Mouse (Mus musculus) ES-E14 (cell line): Measurements from ENCODE around the gene Gm9573. TPM values are rescaled to one million over a fixed set of nuclear protein-coding genes. Genes with fewer than 3 reads are reported as not detected.

ENCODE experiments used
- DNase-seq: peaks from one replicate; pipeline ENCODE4 v3.0.0-alpha.2; 2013; ENCODE audit warnings: low read depth, low spot score
- H3K27ac ChIP-seq: 2 replicates; pipeline ENCODE4 v1.5.1; 2012; ENCODE audit warnings: low read depth, mild to moderate bottlenecking, low read length, moderate library complexity, mixed read lengths; ENCODE audit not compliant: poor library complexity, insufficient read depth, severe bottlenecking
- H3K36me3 ChIP-seq: 2 replicates; pipeline ENCODE4 v1.6.1; 2012; ENCODE audit warnings: mild to moderate bottlenecking, low read length, moderate library complexity, mixed read lengths; ENCODE audit not compliant: control insufficient read depth, poor library complexity, insufficient read depth, severe bottlenecking
- H3K4me1 ChIP-seq, 2 experiments: fragments of 150-350 bp in 1 of 2; sonication (generic) in 1 of 2; 2 replicates each; pipeline ENCODE4 v1.6.1; 2012; ENCODE audit warnings: low read length in 2 of 2, mild to moderate bottlenecking in 1 of 2, mixed read lengths in 1 of 2; ENCODE audit not compliant: control insufficient read depth in 2 of 2, insufficient read depth in 2 of 2, poor library complexity in 1 of 2
- H3K4me3 ChIP-seq, 2 experiments: fragments of 150-350 bp in 1 of 2; sonication (generic) in 1 of 2; 2 replicates each; pipeline ENCODE4 v1.5.1; 2012; ENCODE audit warnings: low read length in 2 of 2, low read depth in 1 of 2, mild to moderate bottlenecking in 1 of 2, mixed read lengths in 1 of 2; ENCODE audit not compliant: insufficient read depth in 1 of 2, poor library complexity in 1 of 2, severe bottlenecking in 1 of 2
- H3K9ac ChIP-seq: 2 replicates; pipeline ENCODE4 v1.6.1; 2012; ENCODE audit warnings: low read depth, mild to moderate bottlenecking, low read length, mixed read lengths; ENCODE audit not compliant: poor library complexity, insufficient read depth, severe bottlenecking
- H3K9me3 ChIP-seq: fragments of 150-350 bp; sonication (generic); 2 replicates; pipeline ENCODE4 v1.6.1; 2012; ENCODE audit warnings: low read depth, mild to moderate bottlenecking, low read length; ENCODE audit not compliant: control insufficient read depth, insufficient read depth
- CHD2 ChIP-seq: IDR thresholded peaks from 2 replicates; pipeline ENCODE4 v1.6.1; 2014; ENCODE audit warnings: mild to moderate bottlenecking, low read depth, low read length, inconsistent platforms
- HCFC1 ChIP-seq: IDR thresholded peaks from 2 replicates; pipeline ENCODE4 v1.6.1; 2012; ENCODE audit warnings: low read length, inconsistent platforms, borderline replicate concordance; ENCODE audit not compliant: insufficient read depth
- MAFK ChIP-seq: IDR thresholded peaks from 2 replicates; pipeline ENCODE4 v1.6.1; 2014; ENCODE audit warnings: mild to moderate bottlenecking, low read depth, low read length, inconsistent platforms; ENCODE audit not compliant: insufficient read depth
- ZC3H11A ChIP-seq: IDR thresholded peaks from 2 replicates; pipeline ENCODE4 v1.6.1; 2012; ENCODE audit warnings: low read depth, mild to moderate bottlenecking, inconsistent platforms, low read length, borderline replicate concordance
- ZNF384 ChIP-seq: IDR thresholded peaks from 2 replicates; pipeline ENCODE4 v1.6.1; 2012; ENCODE audit warnings: low read depth, low read length, inconsistent platforms
- in situ Hi-C, 2 experiments: fragments of 600-800 bp; cut with MboI; formaldehyde crosslinking; loops; one replicate each; pipeline ENCODE4 v1.15.1; 2025; ENCODE audit warnings: low sequenced_read_pairs in 2 of 2, inconsistent platforms in 1 of 2; ENCODE audit not compliant: unreplicated experiment in 2 of 2
- total RNA-seq: library from RNA; depleted of rRNA; stranded (reverse); fragments of 300-350 nt; gene quantifications from 2 replicates; pipeline ENCODE4 v1.2.3, GENCODE M21; 2012

The Gm9573 gene
- total RNA-seq, 1 experiment: not detected

GRCm38 (mm10) chr17:35653086-35653485, 26.6 kb upstream of the Gm9573 start:
- peaks cover 0 to 14% of the 10 kb centered on the region in 2 experiments; a peak in 2 of 4 replicates for H3K4me1 ChIP-seq
- TF ChIP-seq HCFC1 (no peak), ZNF384 (no peak), MAFK (no peak), ZC3H11A (no peak), CHD2 (no peak)
- peak overlapping the region; percentile 24; the same call in 1 of the 2 replicates for H3K27ac ChIP-seq
- no peak overlapping the region for H3K9ac ChIP-seq
- in situ Hi-C loops: no loop called here
- DNase-seq: peak; percentile 59
- no peaks in the 10 kb centered on the region for H3K9me3 ChIP-seq
- H3K4me3 ChIP-seq: no peak overlapping the region
- H3K36me3 ChIP-seq: peaks cover 24% of the 10 kb centered on the region

GRCm38 (mm10) chr17:35649429-35649828, 23.0 kb upstream of the Gm9573 start:
- Histone ChIP-seq H3K27ac (no peak overlapping the region), H3K4me1 (peaks cover 0 to 14% of the 10 kb centered on the region in 2 experiments; a peak in 2 of 4 replicates), H3K9me3 (no peaks in the 10 kb centered on the region), H3K36me3 (no peaks in the 10 kb centered on the region), H3K4me3 (no peak overlapping the region), H3K9ac (no peak overlapping the region)
- in situ Hi-C loops: no loop called here
- no peak for DNase-seq
- TF ChIP-seq ZNF384 (no peak), ZC3H11A (no peak), CHD2 (no peak), HCFC1 (no peak), MAFK (no peak)

GRCm38 (mm10) chr17:35643609-35644236, 17.3 kb upstream of the Gm9573 start, which contains the start of gene Mucl3:
TSS of gene Mucl3 (minus strand) at chr17:35643695.
- Histone ChIP-seq H3K27ac (no peak within 1 kb of the TSS), H3K4me1 (no peaks in the 10 kb centered on the region; a peak in 2 of 4 replicates), H3K36me3 (no peaks in the 10 kb centered on the region), H3K4me3 (no peak within 1 kb of the TSS), H3K9me3 (no peaks in the 10 kb centered on the region), H3K9ac (no peak within 1 kb of the TSS)
- no peak for DNase-seq
- no peak for TF ChIP-seq ZC3H11A
- TF ChIP-seq MAFK: no peak
- TF ChIP-seq CHD2: no peak
- in situ Hi-C loops: no loop called here

GRCm38 (mm10) chr17:35639352-35639751, 12.9 kb upstream of the Gm9573 start:
- no peak for TF ChIP-seq ZNF384
- TF ChIP-seq ZC3H11A: no peak
- no peak for TF ChIP-seq MAFK
- no peak overlapping the region for H3K9ac ChIP-seq
- no peak for DNase-seq
- no peak overlapping the region for H3K4me3 ChIP-seq
- no peaks in the 10 kb centered on the region for H3K36me3 ChIP-seq
- no peak overlapping the region for H3K27ac ChIP-seq
- H3K9me3 ChIP-seq: no peaks in the 10 kb centered on the region
- in situ Hi-C loops: no loop called here
- peaks cover 0 to 3% of the 10 kb centered on the region in 2 experiments; a peak in 2 of 4 replicates for H3K4me1 ChIP-seq

- in situ Hi-C loops: no loop called here
- DNase-seq: peak; percentile 82
- TF ChIP-seq ZNF384: no peak
- TF ChIP-seq CHD2: peak; percentile 97
- TF ChIP-seq MAFK: no peak
- no peak for TF ChIP-seq HCFC1
- H3K4me3 ChIP-seq: no peak overlapping the region
- H3K9ac ChIP-seq: no peak overlapping the region
- H3K36me3 ChIP-seq: no peaks in the 10 kb centered on the region
- H3K27ac ChIP-seq: no peak overlapping the region
- peaks cover 0 to 3% of the 10 kb centered on the region in 2 experiments; a peak in 2 of 4 replicates for H3K4me1 ChIP-seq
- no peaks in the 10 kb centered on the region for H3K9me3 ChIP-seq
These were observed 12.2 kb upstream of the Gm9573 start for GRCm38 (mm10) chr17:35638475-35639190.
